ENCODE assay signal across 7 mouse cellular contexts in the genomic region with DNA sequence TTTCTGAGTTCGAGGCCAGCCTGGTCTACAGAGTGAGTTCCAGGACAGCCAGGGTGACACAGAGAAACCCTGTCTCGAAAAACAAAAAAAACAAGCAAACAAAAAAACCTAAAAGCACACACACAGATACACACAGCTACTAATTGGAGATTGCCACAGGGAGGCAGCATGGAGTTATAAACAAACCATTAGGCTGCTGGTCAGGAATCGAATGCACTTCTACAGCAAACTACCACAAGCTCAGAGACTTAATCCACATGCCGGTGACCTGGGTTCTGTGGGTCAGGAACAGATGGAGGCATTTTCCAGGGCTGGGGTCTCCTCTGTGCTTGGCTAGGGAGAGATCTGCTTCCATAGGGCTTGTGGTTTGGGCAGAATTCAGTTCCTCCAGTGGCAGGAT. TPM values are rescaled to one million over a fixed set of nuclear protein-coding genes. Genes with fewer than 3 reads are reported as not detected.
DNase-seq lines count a peak whose midpoint lies in the region; ATAC-seq lines count a peak whose summit lies in the region.

No protein-coding gene starts in this region.

- H3K36me3 ChIP-seq in intestine, embryonic 14.5 days (ENCODE audit: control insufficient read depth, insufficient read depth, low read length): no peaks in the 10 kb centered on the region
- no peaks in the 10 kb centered on the region for H3K36me3 ChIP-seq in intestine, embryonic 16.5 days (ENCODE audit: control insufficient read depth, insufficient read depth, low read length)
- H3K36me3 ChIP-seq in splenic B cell, adult 2 months (ENCODE audit: control insufficient read depth, insufficient read depth, low read length, poor library complexity, severe bottlenecking): no peaks in the 10 kb centered on the region

- 42% methylated on average over 4 of the region's 4 CpGs for WGBS in intestine, embryonic 14.5 days
- 39% methylated on average over 4 of the region's 4 CpGs for WGBS in intestine, embryonic 16.5 days

- no peak overlapping the region for H3K27ac ChIP-seq in intestine, embryonic 14.5 days (ENCODE audit: low read depth)
- H3K27ac ChIP-seq in intestine, embryonic 16.5 days (ENCODE audit: low read length): no peak overlapping the region

- H3K4me1 ChIP-seq in intestine, embryonic 14.5 days (replicated peaks; ENCODE audit: control insufficient read depth, insufficient read depth, low read length): no peaks in the 10 kb centered on the region
- no peaks in the 10 kb centered on the region for H3K4me1 ChIP-seq in intestine, embryonic 16.5 days (ENCODE audit: control insufficient read depth, insufficient read depth, low read length)

- peak; percentile 53 for DNase-seq in intestine, embryonic 14.5 days (ENCODE audit: low spot score)
- DNase-seq in A20 (ENCODE audit: low read depth, low spot score) (peak; percentile 62), NIH3T3 (ENCODE audit: low read depth) (peak; percentile 85)
- peak; percentile 43 to 76 for DNase-seq in kidney, postnatal 36 days
- DNase-seq in splenic B cell, adult 2 months (ENCODE audit: low read depth, low spot score): peak; percentile 46
- DNase-seq in gastrocnemius, postnatal 36 days: no peak

- no peaks in the 10 kb centered on the region for H3K9me3 ChIP-seq in intestine, embryonic 14.5 days (ENCODE audit: control insufficient read depth, low read length)
- H3K9me3 ChIP-seq in intestine, embryonic 16.5 days (ENCODE audit: control insufficient read depth, low read length): no peaks in the 10 kb centered on the region

- H3K4me2 ChIP-seq in intestine, embryonic 14.5 days (ENCODE audit: low read length): no peak overlapping the region
- H3K4me2 ChIP-seq in intestine, embryonic 16.5 days (ENCODE audit: low read depth, low read length): no peak overlapping the region

- no peak for ATAC-seq in intestine, embryonic 14.5 days (replicated peaks; ENCODE audit: low FRiP score, low TSS enrichment, low read depth)
- no peak for ATAC-seq in intestine, embryonic 16.5 days

- H3K9ac ChIP-seq in intestine, embryonic 14.5 days (ENCODE audit: low read length): no peak overlapping the region
- H3K9ac ChIP-seq in intestine, embryonic 16.5 days (ENCODE audit: low read depth, low read length): no peak overlapping the region

- no peaks in the 10 kb centered on the region for H3K27me3 ChIP-seq in intestine, embryonic 14.5 days (replicated peaks; ENCODE audit: control insufficient read depth, insufficient read depth, low read length)
- H3K27me3 ChIP-seq in intestine, embryonic 16.5 days (replicated peaks; ENCODE audit: control insufficient read depth, insufficient read depth, low read length): no peaks in the 10 kb centered on the region
- H3K27me3 ChIP-seq in splenic B cell, adult 2 months (ENCODE audit: control insufficient read depth, insufficient read depth, low read length, poor library complexity, severe bottlenecking): no peaks in the 10 kb centered on the region

- no peak overlapping the region for H3K4me3 ChIP-seq in intestine, embryonic 14.5 days (ENCODE audit: low read depth, low read length)
- H3K4me3 ChIP-seq in intestine, embryonic 16.5 days (ENCODE audit: low read length): no peak overlapping the region

- intact Hi-C loops in gastrocnemius, postnatal 36 days (cut with DNase I): loop anchor here (5.0 kb wide), 1 partner anchor 295 kb away; no protein-coding TSS in a partner anchor

RNA-seq across cellular contexts. Expression of gene Scmh1, which starts 17.6 kb away (rescaled TPM):
- 36.6 and 43.3 TPM in 2 replicates for polyA plus RNA-seq in intestine, embryonic 14.5 days (2014; fragmentation: Nextera tagmentation; extraction: Ambion mirVana)
- polyA plus RNA-seq in intestine, embryonic 16.5 days (2015; fragmentation: Nextera tagmentation; extraction: Ambion mirVana): 22.6 and 24.0 TPM in 2 replicates
- total RNA-seq in gastrocnemius, postnatal 36 days (2021): 10 to 100 TPM; 37.7 to 39.7 TPM

Comparison
In these comparisons a context has a peak if more than half of its experiments do, and no peak if none do; other contexts are left out.
1. DNase-seq: peak in intestine, embryonic 14.5 days (single experiment), A20 (single experiment), NIH3T3 (single experiment), kidney, postnatal 36 days (2 of 2) and splenic B cell, adult 2 months (single experiment); none in gastrocnemius, postnatal 36 days (0 of 2).